Mouse (Mus musculus): Measurements from ENCODE around the gene Psma5. TPM values are rescaled to one million over a fixed set of nuclear protein-coding genes. Genes with fewer than 3 reads are reported as not detected.

Psma5 gene
- polyA plus RNA-seq, 1 experiment from 2014 or later: 303 TPM

DNA sequence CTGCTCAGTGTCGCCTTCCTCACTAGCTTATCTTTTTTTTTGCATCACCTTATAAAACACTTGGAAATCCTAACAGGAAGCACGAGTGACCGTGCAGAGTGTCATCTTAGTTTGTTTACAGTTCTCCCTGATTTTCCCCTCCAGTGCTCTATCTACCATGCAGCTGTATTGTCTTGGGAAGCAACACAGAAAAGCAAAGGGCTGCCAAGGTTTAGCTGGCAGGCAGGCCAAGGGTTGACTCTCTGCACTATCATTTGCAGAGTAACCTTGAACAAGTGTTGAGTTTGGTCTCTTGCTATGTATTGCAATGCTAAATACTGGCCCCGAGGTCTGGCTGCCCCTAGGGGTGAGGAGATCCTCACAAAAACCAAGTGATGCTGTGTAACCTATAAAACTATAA is 55.0 kb downstream of the Psma5 start:
- Histone ChIP-seq H3K9ac (ENCODE audit: low read depth, low read length) (no peak overlapping the region), H3K4me3 (ENCODE audit: low read depth, low read length) (no peak overlapping the region), H3K27me3 (replicated peaks; ENCODE audit: control insufficient read depth, insufficient read depth, low read length) (no peaks in the 10 kb centered on the region), H3K9me3 (ENCODE audit: control insufficient read depth, low read length) (no peaks in the 10 kb centered on the region), H3K4me1 (ENCODE audit: control insufficient read depth, insufficient read depth, low read length) (no peaks in the 10 kb centered on the region), H3K4me2 (ENCODE audit: low read depth, low read length) (no peak overlapping the region), H3K36me3 (ENCODE audit: control insufficient read depth, insufficient read depth, low read length) (0 out of 2 replicates have a peak, but pooled peaks cover 10% of the 10 kb centered on the region), H3K27ac (replicated peaks; ENCODE audit: low read depth, low read length) (no peak overlapping the region)
- DNase-seq (ENCODE audit: low spot score): no peak
- no peak for ATAC-seq (ENCODE audit: low read depth)
- WGBS: 84% methylated on average over 4 of the region's 4 CpGs

DNA sequence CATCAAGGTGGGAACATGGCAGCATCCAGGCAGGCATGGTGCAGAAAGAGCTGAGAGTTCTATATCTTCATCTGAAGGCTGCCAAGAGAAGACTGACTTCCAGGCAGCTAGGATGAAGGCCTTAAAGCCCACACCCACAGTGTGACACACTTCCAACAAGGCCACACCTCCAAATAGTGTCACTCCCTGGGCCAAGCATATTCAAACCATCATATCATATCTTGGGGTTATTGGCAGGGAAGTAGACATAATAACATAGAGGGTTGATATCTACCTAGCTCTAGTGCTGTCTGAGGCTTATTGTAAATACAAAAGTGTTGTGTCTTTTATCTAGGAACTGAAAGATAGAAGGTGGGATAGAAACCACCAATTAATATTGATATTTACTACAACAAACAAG is 55.7 kb downstream of the Psma5 start:
- Histone ChIP-seq H3K27me3 (replicated peaks; ENCODE audit: control insufficient read depth, insufficient read depth, low read length) (no peaks in the 10 kb centered on the region), H3K9me3 (ENCODE audit: control insufficient read depth, low read length) (no peaks in the 10 kb centered on the region), H3K27ac (replicated peaks; ENCODE audit: low read depth, low read length) (no peak overlapping the region), H3K9ac (ENCODE audit: low read depth, low read length) (no peak overlapping the region), H3K4me2 (ENCODE audit: low read depth, low read length) (no peak overlapping the region), H3K4me1 (ENCODE audit: control insufficient read depth, insufficient read depth, low read length) (no peaks in the 10 kb centered on the region), H3K4me3 (ENCODE audit: low read depth, low read length) (no peak overlapping the region), H3K36me3 (ENCODE audit: control insufficient read depth, insufficient read depth, low read length) (0 out of 2 replicates have a peak, but pooled peaks cover 10% of the 10 kb centered on the region)
- no peak for DNase-seq (ENCODE audit: low spot score)
- ATAC-seq (ENCODE audit: low read depth): no peak

DNA sequence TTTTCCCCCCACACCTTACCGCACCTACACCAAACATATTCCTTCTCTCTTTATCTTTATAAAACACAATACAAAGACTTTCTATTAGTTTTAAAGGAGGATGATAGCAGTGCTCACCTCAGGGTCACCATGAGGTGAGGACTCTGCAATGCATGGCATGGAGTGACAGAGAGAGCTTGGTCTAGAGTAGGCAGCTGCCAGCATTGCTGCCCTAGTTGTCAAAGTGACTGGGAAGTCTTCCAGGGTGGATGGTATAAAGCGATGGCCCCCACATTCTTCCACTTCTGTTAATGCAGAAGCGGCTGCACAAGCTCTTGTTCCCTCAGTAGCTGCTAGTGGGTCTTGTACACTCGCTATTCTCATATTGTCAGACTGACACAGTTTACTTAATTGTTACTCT is 56.4 kb downstream of the Psma5 start:
- H3K4me1 ChIP-seq (ENCODE audit: control insufficient read depth, insufficient read depth, low read length): 0 out of 2 replicates have a peak, but pooled peaks cover under 1% of the 10 kb centered on the region
- ATAC-seq (ENCODE audit: low read depth) (no peak), DNase-seq (ENCODE audit: low spot score) (no peak)
- H3K9ac ChIP-seq (ENCODE audit: low read depth, low read length): no peak overlapping the region
- H3K36me3 ChIP-seq (ENCODE audit: control insufficient read depth, insufficient read depth, low read length): 0 out of 2 replicates have a peak, but pooled peaks cover 10% of the 10 kb centered on the region
- no peaks in the 10 kb centered on the region for H3K27me3 ChIP-seq (replicated peaks; ENCODE audit: control insufficient read depth, insufficient read depth, low read length)
- 80% methylated on average over 4 of the region's 4 CpGs for WGBS
- no peak overlapping the region for H3K4me2 ChIP-seq (ENCODE audit: low read depth, low read length)
- no peaks in the 10 kb centered on the region for H3K9me3 ChIP-seq (ENCODE audit: control insufficient read depth, low read length)
- no peak overlapping the region for H3K4me3 ChIP-seq (ENCODE audit: low read depth, low read length)
- H3K27ac ChIP-seq (replicated peaks; ENCODE audit: low read depth, low read length): no peak overlapping the region

DNA sequence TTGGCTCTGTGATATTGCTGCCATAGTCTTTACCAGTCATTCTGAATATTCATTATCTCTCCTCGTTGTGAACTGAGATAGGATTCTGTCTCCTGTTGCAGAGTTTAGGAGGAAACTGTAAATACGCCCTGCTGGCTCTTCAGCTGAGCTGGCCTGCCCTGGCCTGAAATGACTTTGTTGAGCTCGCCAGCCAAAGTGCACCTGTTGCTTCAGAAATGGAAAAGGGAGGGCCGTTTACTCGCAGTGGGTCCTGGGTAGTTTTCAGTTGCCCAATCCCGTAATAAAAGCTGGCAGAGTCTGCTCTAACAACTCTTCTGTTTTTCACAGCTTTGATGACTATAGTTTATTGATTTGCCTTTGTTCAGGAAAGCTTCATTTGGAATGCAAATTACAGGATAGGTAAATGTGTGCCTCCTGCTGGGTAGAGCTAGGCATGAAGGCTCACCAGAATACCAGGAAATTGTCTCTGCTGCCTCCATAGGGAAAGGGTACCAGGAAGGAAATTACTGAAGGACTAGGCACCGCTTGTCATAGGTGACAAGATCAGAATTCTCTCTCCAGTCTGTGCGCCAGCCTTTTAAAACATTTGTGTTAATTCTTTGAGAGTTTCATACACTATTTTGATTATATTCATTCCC is 57.4 kb downstream of the Psma5 start:
- Histone ChIP-seq H3K4me2 (ENCODE audit: low read depth, low read length) (no peak overlapping the region), H3K9me3 (ENCODE audit: control insufficient read depth, low read length) (no peaks in the 10 kb centered on the region), H3K27ac (replicated peaks; ENCODE audit: low read depth, low read length) (no peak overlapping the region), H3K4me3 (ENCODE audit: low read depth, low read length) (no peak overlapping the region), H3K4me1 (ENCODE audit: control insufficient read depth, insufficient read depth, low read length) (peaks cover 9% of the 10 kb centered on the region; the same call in 1 of the 2 replicates), H3K36me3 (ENCODE audit: control insufficient read depth, insufficient read depth, low read length) (0 out of 2 replicates have a peak, but pooled peaks cover 10% of the 10 kb centered on the region), H3K9ac (ENCODE audit: low read depth, low read length) (no peak overlapping the region), H3K27me3 (replicated peaks; ENCODE audit: control insufficient read depth, insufficient read depth, low read length) (no peaks in the 10 kb centered on the region)
- ATAC-seq (ENCODE audit: low read depth): no peak
- WGBS: 71% methylated on average over 8 of the region's 8 CpGs
- no peak for DNase-seq (ENCODE audit: low spot score)

DNA sequence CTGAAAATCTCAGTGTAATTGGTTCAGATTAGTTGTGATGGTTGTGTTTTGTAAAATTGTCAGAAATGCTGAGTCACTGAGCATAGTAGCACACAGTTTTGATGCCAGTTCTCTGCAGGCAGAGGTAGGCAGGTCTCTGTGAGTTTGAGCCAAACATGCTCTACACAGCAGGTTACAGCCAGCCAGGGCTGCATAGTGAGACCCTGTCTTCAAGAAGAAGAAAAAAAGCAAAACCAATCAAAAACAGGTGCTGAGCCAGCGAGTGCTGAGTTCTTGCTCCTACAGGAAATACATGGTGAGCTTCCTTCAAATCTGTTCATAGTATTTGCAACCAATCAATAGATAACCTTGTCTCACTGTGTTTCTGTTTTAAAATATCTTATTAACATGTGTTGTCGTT is 61.8 kb downstream of the Psma5 start:
- H3K27me3 ChIP-seq (replicated peaks; ENCODE audit: control insufficient read depth, insufficient read depth, low read length): no peaks in the 10 kb centered on the region
- H3K9me3 ChIP-seq (ENCODE audit: control insufficient read depth, low read length): no peaks in the 10 kb centered on the region
- no peak overlapping the region for H3K27ac ChIP-seq (replicated peaks; ENCODE audit: low read depth, low read length)
- no peak for DNase-seq (ENCODE audit: low spot score)
- WGBS: 31% methylated on average over 2 of the region's 2 CpGs
- no peaks in the 10 kb centered on the region for H3K36me3 ChIP-seq (ENCODE audit: control insufficient read depth, insufficient read depth, low read length)
- no peak overlapping the region for H3K9ac ChIP-seq (ENCODE audit: low read depth, low read length)
- H3K4me1 ChIP-seq (ENCODE audit: control insufficient read depth, insufficient read depth, low read length): peaks cover 12% of the 10 kb centered on the region; the same call in 1 of the 2 replicates
- H3K4me2 ChIP-seq (ENCODE audit: low read depth, low read length): no peak overlapping the region
- no peak overlapping the region for H3K4me3 ChIP-seq (ENCODE audit: low read depth, low read length)
- 0 out of 2 replicates have a peak, but pooled peaks have one; percentile 53 for ATAC-seq (ENCODE audit: low read depth)

DNA sequence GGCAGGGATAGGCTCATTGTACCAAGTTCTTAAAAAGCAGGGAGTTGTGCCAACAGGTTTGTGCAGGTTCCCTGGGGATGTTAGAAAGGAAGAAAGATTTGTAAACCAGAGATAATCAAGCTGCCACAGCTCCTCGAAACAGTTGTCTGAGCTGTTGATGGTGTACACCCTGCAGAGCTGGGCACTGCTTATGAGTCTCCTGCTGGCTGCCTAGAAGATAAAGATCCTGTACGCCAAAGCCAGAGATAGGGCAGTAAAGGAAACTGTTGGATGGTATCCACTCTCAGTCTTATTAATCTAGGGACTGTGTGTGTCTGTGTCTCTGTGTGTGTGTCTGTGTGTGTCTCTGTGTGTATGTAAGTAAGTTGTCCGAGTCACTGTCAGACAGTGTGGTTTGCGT is 64.9 kb downstream of the Psma5 start:
- Histone ChIP-seq H3K9me3 (ENCODE audit: control insufficient read depth, low read length) (no peaks in the 10 kb centered on the region), H3K4me1 (ENCODE audit: control insufficient read depth, insufficient read depth, low read length) (peaks cover 12% of the 10 kb centered on the region; the same call in 1 of the 2 replicates), H3K27ac (replicated peaks; ENCODE audit: low read depth, low read length) (no peak overlapping the region), H3K27me3 (replicated peaks; ENCODE audit: control insufficient read depth, insufficient read depth, low read length) (no peaks in the 10 kb centered on the region), H3K36me3 (ENCODE audit: control insufficient read depth, insufficient read depth, low read length) (0 out of 2 replicates have a peak, but pooled peaks cover 5% of the 10 kb centered on the region), H3K4me3 (ENCODE audit: low read depth, low read length) (no peak overlapping the region), H3K4me2 (ENCODE audit: low read depth, low read length) (no peak overlapping the region), H3K9ac (ENCODE audit: low read depth, low read length) (no peak overlapping the region)
- DNase-seq (ENCODE audit: low spot score) (peak; percentile 25), ATAC-seq (ENCODE audit: low read depth) (no peak)
- WGBS: 74% methylated on average over 4 of the region's 4 CpGs

DNA sequence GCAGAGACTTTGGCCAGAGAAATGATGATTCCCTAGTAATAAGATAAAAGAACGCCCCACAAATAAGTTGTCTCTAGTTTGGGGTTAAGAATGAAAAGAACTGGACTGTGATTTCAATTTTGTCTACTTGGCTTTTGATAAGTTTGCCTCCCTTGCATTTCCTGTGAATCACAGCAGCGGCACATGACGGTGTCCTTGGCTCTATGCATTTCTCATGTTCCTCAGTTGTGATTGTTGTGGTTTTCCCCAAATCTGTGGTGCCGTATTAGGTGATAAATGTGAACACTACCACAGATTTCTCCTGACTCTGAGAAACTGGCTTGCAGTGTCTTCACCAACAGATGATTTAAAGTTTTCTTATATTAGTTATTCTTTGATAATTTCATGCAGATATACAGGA is 65.4 kb downstream of the Psma5 start:
- 0 out of 2 replicates have a peak, but pooled peaks cover 5% of the 10 kb centered on the region for H3K36me3 ChIP-seq (ENCODE audit: control insufficient read depth, insufficient read depth, low read length)
- DNase-seq (ENCODE audit: low spot score) (no peak), ATAC-seq (ENCODE audit: low read depth) (no peak)
- no peaks in the 10 kb centered on the region for H3K27me3 ChIP-seq (replicated peaks; ENCODE audit: control insufficient read depth, insufficient read depth, low read length)
- H3K27ac ChIP-seq (replicated peaks; ENCODE audit: low read depth, low read length): no peak overlapping the region
- no peak overlapping the region for H3K4me3 ChIP-seq (ENCODE audit: low read depth, low read length)
- peaks cover 12% of the 10 kb centered on the region; the same call in 1 of the 2 replicates for H3K4me1 ChIP-seq (ENCODE audit: control insufficient read depth, insufficient read depth, low read length)
- 74% methylated on average over 4 of the region's 4 CpGs for WGBS
- H3K9ac ChIP-seq (ENCODE audit: low read depth, low read length): no peak overlapping the region
- H3K9me3 ChIP-seq (ENCODE audit: control insufficient read depth, low read length): no peaks in the 10 kb centered on the region
- no peak overlapping the region for H3K4me2 ChIP-seq (ENCODE audit: low read depth, low read length)

DNA sequence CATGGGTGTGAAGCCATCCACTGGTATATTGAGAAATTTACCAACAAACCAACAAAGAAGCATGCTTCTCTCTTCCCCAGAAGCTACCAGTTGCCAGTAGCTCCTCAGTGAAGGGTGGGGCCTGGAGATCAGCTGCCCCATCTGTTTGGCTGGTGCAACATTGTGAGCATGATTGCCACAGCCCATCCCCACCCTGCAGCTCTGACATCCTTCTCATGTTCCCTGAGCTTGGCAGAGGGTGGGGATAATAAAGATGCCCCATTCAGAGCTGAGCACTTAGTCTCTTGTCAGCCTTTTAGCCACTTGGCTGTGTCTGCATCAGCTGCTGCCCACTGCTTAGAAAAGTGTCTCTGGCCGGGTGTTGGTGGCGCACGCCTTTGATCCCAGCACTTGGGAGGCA is 66.2 kb downstream of the Psma5 start:
- no peaks in the 10 kb centered on the region for H3K9me3 ChIP-seq (ENCODE audit: control insufficient read depth, low read length)
- ATAC-seq (ENCODE audit: low read depth): no peak; the same call in 1 of the 2 replicates
- peak; percentile 42 for DNase-seq (ENCODE audit: low spot score)
- H3K4me1 ChIP-seq (ENCODE audit: control insufficient read depth, insufficient read depth, low read length): peaks cover 12% of the 10 kb centered on the region; the same call in 1 of the 2 replicates
- no peak overlapping the region for H3K9ac ChIP-seq (ENCODE audit: low read depth, low read length)
- WGBS: 84% methylated on average over 3 of the region's 3 CpGs
- H3K36me3 ChIP-seq (ENCODE audit: control insufficient read depth, insufficient read depth, low read length): 0 out of 2 replicates have a peak, but pooled peaks cover 5% of the 10 kb centered on the region
- no peak overlapping the region for H3K4me2 ChIP-seq (ENCODE audit: low read depth, low read length)
- no peaks in the 10 kb centered on the region for H3K27me3 ChIP-seq (replicated peaks; ENCODE audit: control insufficient read depth, insufficient read depth, low read length)
- H3K4me3 ChIP-seq (ENCODE audit: low read depth, low read length): no peak overlapping the region
- H3K27ac ChIP-seq (replicated peaks; ENCODE audit: low read depth, low read length): no peak overlapping the region

DNA sequence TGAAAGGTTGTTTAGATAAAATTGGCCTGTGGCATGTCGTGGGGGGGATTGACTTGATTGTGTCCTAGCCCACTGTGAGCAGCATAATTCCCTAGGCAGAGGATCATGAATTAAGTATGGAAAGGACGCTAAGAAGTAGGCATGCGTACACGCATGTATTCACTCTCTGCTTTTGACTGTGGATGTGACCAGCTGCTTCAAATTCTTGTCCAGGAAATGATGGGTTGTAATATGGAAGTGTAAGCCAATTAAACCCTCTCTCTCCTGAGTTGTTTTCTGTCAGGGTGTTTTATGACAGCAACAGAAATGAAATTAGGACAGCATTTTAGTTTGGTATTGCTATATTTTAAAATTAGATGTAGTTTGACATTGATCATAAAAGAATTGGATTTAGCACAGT is 68.1 kb downstream of the Psma5 start:
- Histone ChIP-seq H3K4me1 (ENCODE audit: control insufficient read depth, insufficient read depth, low read length) (no peaks in the 10 kb centered on the region), H3K4me3 (ENCODE audit: low read depth, low read length) (no peak overlapping the region), H3K9me3 (ENCODE audit: control insufficient read depth, low read length) (no peaks in the 10 kb centered on the region), H3K9ac (ENCODE audit: low read depth, low read length) (no peak overlapping the region), H3K4me2 (ENCODE audit: low read depth, low read length) (no peak overlapping the region), H3K36me3 (ENCODE audit: control insufficient read depth, insufficient read depth, low read length) (0 out of 2 replicates have a peak, but pooled peaks cover 9% of the 10 kb centered on the region), H3K27ac (replicated peaks; ENCODE audit: low read depth, low read length) (no peak overlapping the region), H3K27me3 (replicated peaks; ENCODE audit: control insufficient read depth, insufficient read depth, low read length) (no peaks in the 10 kb centered on the region)
- ATAC-seq (ENCODE audit: low read depth) (no peak), DNase-seq (ENCODE audit: low spot score) (no peak)
- WGBS: 74% methylated on average over 4 of the region's 4 CpGs

Measured in embryonic facial prominence, embryonic 14.5 days (tissue).